Mouse (Mus musculus) embryonic facial prominence, embryonic 10.5 days (tissue): ENCODE measurements around the gene Cdh7. TPM values are rescaled to one million over a fixed set of nuclear protein-coding genes. Genes with fewer than 3 reads are reported as not detected.
"Not testable (repeated sequence)": the region's sequence is repeated elsewhere in the genome, so short reads cannot be mapped to it uniquely, and the experiment has no call there.

Experiments used
- DNase-seq: peaks from one replicate; pipeline ENCODE4 v3.0.0-alpha.2; 2017; ENCODE audit warnings: low spot score
- H3K27ac ChIP-seq: fragments of 300-500 bp; sonication (generic); replicated peaks from 2 replicates; pipeline ENCODE4 v1.5.1; 2016; ENCODE audit warnings: mild to moderate bottlenecking
- H3K27me3 ChIP-seq: fragments of 300-500 bp; sonication (generic); replicated peaks from 2 replicates; pipeline ENCODE4 v1.6.1; 2016; ENCODE audit warnings: low read depth, mild to moderate bottlenecking; ENCODE audit not compliant: poor library complexity, severe bottlenecking
- H3K36me3 ChIP-seq: fragments of 300-500 bp; sonication (generic); replicated peaks from 2 replicates; pipeline ENCODE4 v1.6.1; 2016; ENCODE audit warnings: mild to moderate bottlenecking, moderate library complexity
- H3K4me1 ChIP-seq: fragments of 300-500 bp; sonication (generic); 2 replicates; pipeline ENCODE4 v1.6.1; 2016
- H3K4me3 ChIP-seq: fragments of 300-500 bp; sonication (generic); 2 replicates; pipeline ENCODE4 v1.5.1; 2016; ENCODE audit warnings: mild to moderate bottlenecking, moderate library complexity
- H3K9me3 ChIP-seq: fragments of 300-500 bp; sonication (generic); 2 replicates; pipeline ENCODE4 v1.6.1; 2016; ENCODE audit warnings: mild to moderate bottlenecking
- WGBS: fragments of 180-500 bp; shearing (Covaris S2); methylation state at CpG from one replicate; pipeline ENCODE4 v1.1.7; 2016; 5-methylcytosine and 5-hydroxymethylcytosine counted together
- polyA plus RNA-seq: library from polyadenylated mRNA; unstranded; fragments of >200 nt; fragmentation: Nextera tagmentation; extraction: Ambion mirVana; gene quantifications from 2 replicates; pipeline ENCODE4 v1.2.1, GENCODE M21; 2016

The Cdh7 gene
- polyA plus RNA-seq, 1 experiment from 2014 or later, result 0.87 TPM

DNA sequence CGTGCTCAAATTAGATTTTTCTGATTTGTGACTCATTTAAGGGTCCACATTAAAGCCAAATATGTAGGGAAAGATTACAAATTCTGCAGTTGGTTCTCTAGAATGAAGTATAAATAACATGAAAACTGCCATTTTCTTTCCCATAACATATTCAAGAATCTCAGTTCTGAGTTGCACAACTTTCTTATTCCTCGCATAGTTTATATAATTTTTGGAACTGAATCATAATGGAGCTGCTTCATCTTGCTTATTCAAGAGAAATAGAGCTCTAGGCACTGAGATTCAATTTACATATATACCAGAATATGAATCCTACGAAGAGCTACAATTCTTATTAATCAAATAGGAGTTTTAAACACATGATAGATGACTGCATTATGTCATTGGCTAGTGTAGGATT, 22.8 kb downstream of the Cdh7 start:
- H3K4me1 ChIP-seq, result no peaks in the 10 kb centered on the region
- H3K9me3 ChIP-seq, result no peaks in the 10 kb centered on the region
- H3K27ac ChIP-seq, result no peak overlapping the region
- no peak for DNase-seq
- no peaks in the 10 kb centered on the region for H3K36me3 ChIP-seq
- no peak overlapping the region for H3K4me3 ChIP-seq
- 84% methylated on average over 3 of the region's 3 CpGs for WGBS
- H3K27me3 ChIP-seq, result no peaks in the 10 kb centered on the region

DNA sequence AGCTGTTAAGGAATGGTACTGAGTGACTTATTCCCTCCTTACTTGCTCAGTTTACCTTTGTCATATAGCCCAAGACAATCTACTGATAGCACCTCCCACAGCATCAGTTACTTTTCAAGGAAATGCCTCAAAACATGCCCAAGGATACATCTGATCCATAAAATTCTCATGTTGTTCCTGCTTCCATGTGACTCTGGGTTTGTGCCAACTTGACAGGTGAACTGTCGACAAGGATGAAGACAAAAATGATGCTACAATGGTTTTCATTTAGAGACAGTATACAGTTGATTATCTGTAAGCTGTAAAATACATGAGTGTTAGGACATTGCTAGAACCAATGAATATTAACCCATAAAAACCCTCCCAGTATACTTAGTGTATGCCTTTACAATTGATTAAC, 29.9 kb downstream of the Cdh7 start:
- no peak for DNase-seq
- WGBS, result 85% methylated on average over 1 of the region's 1 CpGs
- Histone ChIP-seq H3K9me3 (no peaks in the 10 kb centered on the region), H3K4me1 (no peaks in the 10 kb centered on the region), H3K27ac (no peak overlapping the region), H3K36me3 (no peaks in the 10 kb centered on the region), H3K27me3 (no peaks in the 10 kb centered on the region), H3K4me3 (no peak overlapping the region)

DNA sequence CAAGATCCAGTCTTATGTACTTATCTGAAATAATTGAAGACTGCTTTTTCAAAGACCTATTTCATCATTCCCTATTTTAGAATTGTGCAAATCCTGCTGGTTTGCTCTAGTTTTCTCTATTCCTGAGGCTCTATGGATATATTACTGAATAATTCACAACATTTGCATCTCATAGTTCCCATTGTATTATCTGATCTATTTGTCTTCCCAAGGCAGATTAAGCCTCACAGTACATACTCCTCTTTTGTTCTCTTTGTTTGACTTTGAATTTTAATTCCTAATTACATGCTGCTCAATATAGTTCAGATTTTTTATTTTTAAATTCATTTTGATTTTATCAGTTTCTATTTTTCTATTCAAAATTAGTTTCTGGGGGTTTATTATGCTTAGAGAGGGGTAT, 74.1 kb downstream of the Cdh7 start:
- no peak for DNase-seq
- Histone ChIP-seq H3K27ac (no peak overlapping the region), H3K4me1 (no peaks in the 10 kb centered on the region), H3K9me3 (no peaks in the 10 kb centered on the region), H3K27me3 (no peaks in the 10 kb centered on the region), H3K36me3 (no peaks in the 10 kb centered on the region), H3K4me3 (no peak overlapping the region)

DNA sequence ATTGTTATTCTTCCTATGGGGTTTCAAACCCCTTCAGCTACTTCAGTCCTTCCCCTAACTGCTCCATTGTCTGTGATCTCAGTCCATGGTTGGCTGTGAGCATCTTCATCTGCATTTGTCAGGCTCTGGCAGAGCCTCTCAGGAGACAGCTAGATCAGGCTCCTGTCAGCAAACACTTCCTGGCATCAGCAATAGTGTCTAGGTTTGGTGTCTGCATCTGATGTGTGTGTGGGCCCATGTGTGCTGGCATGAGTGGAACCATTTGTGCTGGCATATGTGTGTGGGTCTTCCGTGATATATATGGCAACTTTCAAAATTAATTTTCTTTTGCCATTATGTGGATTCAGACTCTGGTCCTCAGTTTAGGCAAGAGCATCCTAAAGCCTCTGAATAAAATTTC, 85.2 kb downstream of the Cdh7 start:
- no peak for DNase-seq
- Histone ChIP-seq H3K27me3 (no peaks in the 10 kb centered on the region), H3K9me3 (no peaks in the 10 kb centered on the region), H3K27ac (no peak overlapping the region), H3K4me1 (no peaks in the 10 kb centered on the region), H3K4me3 (no peak overlapping the region), H3K36me3 (no peaks in the 10 kb centered on the region)
- 92% methylated on average over 1 of the region's 1 CpGs for WGBS

DNA sequence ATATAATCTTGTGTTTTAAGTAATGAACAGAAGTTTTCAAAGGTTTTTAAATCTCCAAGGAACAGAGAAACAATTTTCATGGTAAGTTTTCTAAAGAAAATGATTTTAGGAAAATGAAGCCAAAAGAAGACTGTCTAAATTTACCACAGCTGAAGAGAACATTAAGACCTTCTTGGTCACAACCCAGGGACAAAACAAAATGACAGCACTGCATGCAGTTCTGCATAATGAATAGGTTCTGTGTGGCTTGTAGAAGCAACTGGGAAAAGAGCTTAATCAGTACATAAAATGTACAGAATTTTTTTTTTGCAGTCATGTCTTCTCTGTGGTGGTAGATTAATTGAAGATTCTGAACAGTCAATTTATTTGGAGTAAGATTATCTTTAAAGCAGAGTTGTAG, 96.2 kb downstream of the Cdh7 start:
- H3K4me1 ChIP-seq, result no peaks in the 10 kb centered on the region
- H3K4me3 ChIP-seq, result no peak overlapping the region
- H3K27ac ChIP-seq, result no peak overlapping the region
- DNase-seq, result no peak
- no peaks in the 10 kb centered on the region for H3K36me3 ChIP-seq
- no peaks in the 10 kb centered on the region for H3K27me3 ChIP-seq
- H3K9me3 ChIP-seq, result no peaks in the 10 kb centered on the region

DNA sequence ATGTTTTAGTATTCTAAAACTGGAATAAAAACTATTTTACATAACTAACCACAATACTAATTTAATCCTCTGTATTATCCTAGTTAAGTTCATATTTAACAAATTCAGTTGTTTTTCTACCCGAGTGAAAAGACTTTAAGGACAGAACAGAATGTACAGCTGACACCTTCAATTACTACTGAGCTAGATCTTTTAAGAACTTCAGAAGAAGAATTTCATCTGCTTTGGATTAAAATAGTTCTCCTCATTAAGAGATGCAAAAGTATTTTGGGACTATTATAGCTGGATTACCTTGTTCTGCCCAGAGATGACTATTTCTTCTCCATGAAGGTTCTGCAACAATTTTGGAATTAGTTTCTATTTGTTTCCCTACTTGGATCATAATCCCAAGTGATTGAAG, 135.8 kb downstream of the Cdh7 start:
- no peak overlapping the region for H3K27ac ChIP-seq
- H3K4me1 ChIP-seq, result no peaks in the 10 kb centered on the region
- WGBS, result 46% methylated on average over 1 of the region's 1 CpGs
- H3K9me3 ChIP-seq, result no peaks in the 10 kb centered on the region
- H3K27me3 ChIP-seq, result no peaks in the 10 kb centered on the region
- no peak overlapping the region for H3K4me3 ChIP-seq
- H3K36me3 ChIP-seq, result no peaks in the 10 kb centered on the region
- DNase-seq, result no peak

DNA sequence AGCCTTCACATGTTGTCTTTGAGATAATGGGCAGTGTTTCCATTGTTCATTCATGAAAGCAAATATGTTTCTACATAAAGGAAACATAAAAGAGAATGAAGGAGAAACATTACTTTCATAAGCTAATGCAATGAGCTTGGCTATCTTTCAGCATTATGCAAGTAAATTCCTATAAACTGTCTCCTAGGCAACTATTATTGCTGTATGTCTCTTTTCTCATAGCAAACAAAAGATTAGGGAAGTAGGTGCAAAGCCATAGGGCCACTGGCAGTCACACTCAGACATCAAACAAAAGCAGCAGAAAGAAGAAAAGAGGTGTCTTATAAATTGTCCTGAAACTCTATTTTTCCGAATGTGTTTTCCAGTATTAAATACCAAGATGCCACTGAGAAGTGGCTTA, 136.6 kb downstream of the Cdh7 start:
- Histone ChIP-seq H3K4me3 (no peak overlapping the region), H3K9me3 (no peaks in the 10 kb centered on the region), H3K27me3 (no peaks in the 10 kb centered on the region), H3K27ac (no peak overlapping the region), H3K4me1 (no peaks in the 10 kb centered on the region), H3K36me3 (no peaks in the 10 kb centered on the region)
- WGBS, result 80% methylated on average over 1 of the region's 1 CpGs
- DNase-seq, result no peak

DNA sequence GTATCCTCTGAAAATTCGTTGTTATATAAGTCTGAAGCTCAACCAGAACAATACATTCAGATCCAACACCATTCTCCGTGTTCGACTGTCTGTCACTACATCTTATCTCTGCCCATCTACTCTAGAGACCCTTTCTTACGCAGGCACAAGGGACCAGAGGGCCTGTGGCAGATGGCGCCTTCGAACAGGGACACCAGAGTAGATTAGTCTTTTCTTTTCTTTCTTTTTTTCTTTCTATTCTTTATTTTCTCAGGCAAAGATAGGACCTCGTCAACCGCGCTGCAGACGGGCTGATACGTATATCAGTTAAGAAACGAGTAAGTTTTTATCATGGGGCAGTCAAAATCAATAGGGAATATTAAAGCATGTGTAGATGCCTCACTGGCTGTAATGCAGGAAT, 189.2 kb downstream of the Cdh7 start:
- not testable (repeated sequence) for H3K27ac ChIP-seq, DNase-seq, H3K4me3 ChIP-seq, H3K36me3 ChIP-seq, H3K4me1 ChIP-seq, H3K9me3 ChIP-seq, H3K27me3 ChIP-seq
- 95% methylated on average over 6 of the region's 12 CpGs for WGBS
